Mouse (Mus musculus) ES-E14 (cell line): ENCODE data around the gene 1700034J05Rik.

Experiments used
- CHD2 ChIP-seq: IDR thresholded peaks from 2 replicates; pipeline ENCODE4 v1.6.1; 2014; ENCODE audit warnings: mild to moderate bottlenecking, low read depth, low read length, inconsistent platforms
- HCFC1 ChIP-seq: IDR thresholded peaks from 2 replicates; pipeline ENCODE4 v1.6.1; 2012; ENCODE audit warnings: low read length, inconsistent platforms, borderline replicate concordance; ENCODE audit not compliant: insufficient read depth
- MAFK ChIP-seq: IDR thresholded peaks from 2 replicates; pipeline ENCODE4 v1.6.1; 2014; ENCODE audit warnings: mild to moderate bottlenecking, low read depth, low read length, inconsistent platforms; ENCODE audit not compliant: insufficient read depth
- ZC3H11A ChIP-seq: IDR thresholded peaks from 2 replicates; pipeline ENCODE4 v1.6.1; 2012; ENCODE audit warnings: low read depth, mild to moderate bottlenecking, inconsistent platforms, low read length, borderline replicate concordance
- ZNF384 ChIP-seq: IDR thresholded peaks from 2 replicates; pipeline ENCODE4 v1.6.1; 2012; ENCODE audit warnings: low read depth, low read length, inconsistent platforms

DNA sequence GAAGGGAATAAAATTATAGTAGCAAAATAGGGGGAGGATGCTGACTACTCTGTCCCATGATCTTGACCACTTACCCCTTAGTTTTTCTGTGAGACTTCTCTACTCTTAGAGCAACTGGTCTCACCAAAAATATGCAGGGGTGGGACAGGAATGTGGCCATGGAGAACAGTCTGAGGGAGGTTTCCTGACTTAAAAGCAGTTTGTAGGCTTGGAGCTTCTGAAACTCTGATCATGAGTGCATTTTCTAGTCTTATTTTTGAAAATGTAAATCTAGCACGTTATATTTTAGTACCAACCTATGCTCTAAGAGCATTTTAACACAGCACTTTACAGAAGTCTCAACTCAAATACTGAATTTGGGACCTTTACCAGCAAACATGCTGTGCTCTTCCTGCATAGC is 4.5 kb upstream of the 1700034J05Rik start:
- TF ChIP-seq ZNF384 (no peak), ZC3H11A (no peak), HCFC1 (no peak), CHD2 (no peak), MAFK (no peak)
